Mouse (Mus musculus) urinary bladder, postnatal 0 days (tissue): ENCODE data around the gene Olfr214. TPM values are rescaled to one million over a fixed set of nuclear protein-coding genes. Genes with fewer than 3 reads are reported as not detected.

Experiments
- polyA plus RNA-seq: library from polyadenylated mRNA; unstranded; fragments of >200 nt; fragmentation: Nextera tagmentation; extraction: Ambion mirVana; gene quantifications from 2 replicates; pipeline ENCODE4 v1.2.1, GENCODE M21; 2015

Gene Olfr214
- not detected in 2 replicates for polyA plus RNA-seq

GRCm38 (mm10) chr6:116553935-116554334 lies at the start of gene Olfr214:
TSS of gene Olfr214 (plus strand) at chr6:116554235.

GRCm38 (mm10) chr6:116506302-116507003 lies 47.6 kb upstream of the Olfr214 start, which contains the start of gene Olfr212:
TSS of gene Olfr212 (plus strand) at chr6:116506516.

GRCm38 (mm10) chr6:116538156-116538555 lies 15.9 kb upstream of the Olfr214 start, which contains the start of gene Olfr213:
TSS of gene Olfr213 (plus strand) at chr6:116538456.

GRCm38 (mm10) chr6:116550841-116551240 lies 3.2 kb upstream of the Olfr214 start, which contains the start of gene Gm5580:
TSS of gene Gm5580 (plus strand) at chr6:116551141.

GRCm38 (mm10) chr6:116584095-116584494 lies 30.1 kb downstream of the Olfr214 start, which contains the start of gene Olfr215:
TSS of gene Olfr215 (minus strand) at chr6:116584195.

Other genes with a start within 250 kb of the Olfr214 start
- gene March8, start 216.2 kb upstream of the Olfr214 start, polyA plus RNA-seq: 25.7 and 26.9 TPM in 2 replicates
- 2.7 and 5.5 TPM in 2 replicates for gene Alox5, start 93.1 kb upstream of the Olfr214 start, polyA plus RNA-seq
- not detected in 2 replicates for gene Olfr211, start 65.1 kb upstream of the Olfr214 start, polyA plus RNA-seq
- not detected in 2 replicates for gene Olfr212, start 47.7 kb upstream of the Olfr214 start, polyA plus RNA-seq
- not detected in 2 replicates for gene Olfr213, start 15.8 kb upstream of the Olfr214 start, polyA plus RNA-seq
- 0.17 and 0.46 TPM in 2 replicates for gene Gm5580, start 3.1 kb upstream of the Olfr214 start, polyA plus RNA-seq
- gene Olfr215, start 30.0 kb downstream of the Olfr214 start, polyA plus RNA-seq: not detected in 2 replicates
- gene Zfp422, start 74.8 kb downstream of the Olfr214 start, polyA plus RNA-seq: 37.5 and 47.2 TPM in 2 replicates
- 30.6 and 34.3 TPM in 2 replicates for gene Depp1, start 96.4 kb downstream of the Olfr214 start, polyA plus RNA-seq
- 4.6 and 5.8 TPM in 2 replicates for gene Rassf4, start 119.7 kb downstream of the Olfr214 start, polyA plus RNA-seq
- gene Tmem72, start 162.7 kb downstream of the Olfr214 start, polyA plus RNA-seq: 0.01 TPM in 2 replicates